Mouse (Mus musculus): ENCODE data around the gene Chrnd. TPM values are rescaled to one million over a fixed set of nuclear protein-coding genes. Genes with fewer than 3 reads are reported as not detected.

The Chrnd gene
- 0.66 TPM in 1 of 2 replicates, not detected in the other for polyA plus RNA-seq (2012; rRNA removed)

DNA sequence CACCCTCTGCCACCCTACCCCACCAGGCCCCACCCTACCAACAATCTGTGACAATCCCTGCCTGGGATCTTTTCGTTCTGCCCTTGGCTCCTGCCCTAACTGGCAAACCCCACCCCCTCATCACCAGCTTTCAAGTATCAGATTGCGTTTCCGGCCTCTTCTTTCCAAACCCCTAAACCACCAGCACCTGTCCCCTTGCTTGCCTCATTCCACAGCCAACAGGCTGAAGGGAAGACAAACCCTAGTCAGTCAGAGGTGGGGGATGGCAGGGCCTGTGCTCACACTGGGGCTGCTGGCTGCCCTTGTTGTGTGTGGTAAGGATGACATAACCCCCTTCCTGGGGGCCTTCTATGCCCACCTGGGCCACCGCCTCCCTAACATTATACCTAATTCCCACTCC lies at the start of gene Chrnd:
Chrnd (plus strand) TSS at position 179 of the 400 bp plus-strand sequence.

GRCm38 (mm10) chr1:87156199-87156587 lies 34.2 kb upstream of the Chrnd start, which contains the start of gene Ecel1:
TSS of gene Ecel1 (minus strand) at chr1:87156521.

DNA sequence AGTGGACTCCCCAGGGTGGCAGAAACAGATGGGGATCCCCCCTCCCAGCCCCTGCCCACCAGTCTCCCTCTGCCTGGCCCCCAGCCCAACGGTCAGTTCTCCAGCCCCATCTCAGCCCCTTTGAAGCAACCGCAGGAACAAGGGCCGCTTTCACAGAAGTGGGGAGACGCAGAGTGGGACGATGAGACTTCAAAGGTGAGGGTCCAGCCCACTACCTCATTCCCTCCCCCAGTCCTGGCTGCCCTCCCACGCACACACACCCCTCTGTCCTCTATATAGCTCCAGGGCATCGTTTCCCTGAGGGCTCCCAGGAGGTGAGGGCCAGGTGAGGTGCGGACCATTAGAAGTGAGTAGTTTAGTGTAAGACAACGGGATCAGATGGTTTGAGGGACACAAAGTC lies 7.4 kb upstream of the Chrnd start, which contains the start of gene Prss56:
Prss56 (plus strand) TSS at position 301 of the 400 bp plus-strand sequence.

GRCm38 (mm10) chr1:87204465-87204864 lies 14.1 kb downstream of the Chrnd start, which contains the start of gene Chrng:
TSS of gene Chrng (plus strand) at chr1:87204657.

GRCm38 (mm10) chr1:87213735-87214704 lies 23.6 kb downstream of the Chrnd start, which contains the start of gene Eif4e2:
TSS of gene Eif4e2 (plus strand) at chr1:87213914.

Other genes with a start within 250 kb of the Chrnd start
- gene Alppl2, start 100.7 kb upstream of the Chrnd start, polyA plus RNA-seq (2012; rRNA removed) = not detected in 2 replicates
- gene Alpi, start 89.0 kb upstream of the Chrnd start, polyA plus RNA-seq (2012; rRNA removed) = 0.03 TPM in 1 of 2 replicates, not detected in the other
- not detected in 2 replicates for gene Akp3, start 65.6 kb upstream of the Chrnd start, polyA plus RNA-seq (2012; rRNA removed)
- 30.5 and 32.3 TPM in 2 replicates for gene Ecel1, start 34.1 kb upstream of the Chrnd start, polyA plus RNA-seq (2012; rRNA removed)
- gene Prss56, start 7.3 kb upstream of the Chrnd start, polyA plus RNA-seq (2012; rRNA removed) = 1.2 and 1.9 TPM in 2 replicates
- gene Chrng, start 14.1 kb downstream of the Chrnd start, polyA plus RNA-seq (2012; rRNA removed) = 0.03 and 2.0 TPM in 2 replicates
- gene Eif4e2, start 23.3 kb downstream of the Chrnd start, polyA plus RNA-seq (2012; rRNA removed) = 61.3 and 66.4 TPM in 2 replicates
- gene Efhd1, start 73.8 kb downstream of the Chrnd start, polyA plus RNA-seq (2012; rRNA removed) = 1.1 and 2.2 TPM in 2 replicates
- gene Gigyf2, start 136.4 kb downstream of the Chrnd start, polyA plus RNA-seq (2012; rRNA removed) = 59.9 TPM in 2 replicates
- gene Kcnj13, start 204.1 kb downstream of the Chrnd start, polyA plus RNA-seq (2012; rRNA removed) = 2.6 and 3.7 TPM in 2 replicates